Mouse (Mus musculus): ENCODE measurements around the gene Ptprn2. TPM values are rescaled to one million over a fixed set of nuclear protein-coding genes. Genes with fewer than 3 reads are reported as not detected.

Ptprn2 gene
- polyA plus RNA-seq, 1 experiment: 0.40 TPM

GRCm38 (mm10) chr12:117141394-117141793 is 655.9 kb downstream of the Ptprn2 start:
- Histone ChIP-seq H3K36me3 (ENCODE audit: control insufficient read depth, insufficient read depth, low read length) (no peaks in the 10 kb centered on the region), H3K27me3 (ENCODE audit: control insufficient read depth, insufficient read depth, low read length) (no peaks in the 10 kb centered on the region), H3K4me1 (ENCODE audit: control insufficient read depth, insufficient read depth, low read length) (no peaks in the 10 kb centered on the region), H3K4me3 (ENCODE audit: control insufficient read depth, low read depth, low read length) (no peak overlapping the region), H3K27ac (ENCODE audit: control insufficient read depth, insufficient read depth, low read depth, low read length) (no peak overlapping the region)
- no peak for TF ChIP-seq CTCF (IDR thresholded peaks at IDR 0.05; ENCODE audit: control insufficient read depth, insufficient read depth, insufficient replicate concordance, low read depth, low read length)
- no peak for TF ChIP-seq POLR2A (IDR thresholded peaks at IDR 0.05; ENCODE audit: control insufficient read depth, low read depth, low read length)

GRCm38 (mm10) chr12:117149176-117149575 is 663.7 kb downstream of the Ptprn2 start:
- H3K36me3 ChIP-seq (ENCODE audit: control insufficient read depth, insufficient read depth, low read length): no peaks in the 10 kb centered on the region
- H3K4me1 ChIP-seq (ENCODE audit: control insufficient read depth, insufficient read depth, low read length): peaks cover 11% of the 10 kb centered on the region
- TF ChIP-seq POLR2A (IDR thresholded peaks at IDR 0.05; ENCODE audit: control insufficient read depth, low read depth, low read length) (no peak), CTCF (IDR thresholded peaks at IDR 0.05; ENCODE audit: control insufficient read depth, insufficient read depth, insufficient replicate concordance, low read depth, low read length) (no peak)
- no peak overlapping the region for H3K4me3 ChIP-seq (ENCODE audit: control insufficient read depth, low read depth, low read length)
- no peak overlapping the region for H3K27ac ChIP-seq (ENCODE audit: control insufficient read depth, insufficient read depth, low read depth, low read length)
- H3K27me3 ChIP-seq (ENCODE audit: control insufficient read depth, insufficient read depth, low read length): no peaks in the 10 kb centered on the region

- Histone ChIP-seq H3K4me1 (ENCODE audit: control insufficient read depth, insufficient read depth, low read length) (peaks cover 11% of the 10 kb centered on the region), H3K27me3 (ENCODE audit: control insufficient read depth, insufficient read depth, low read length) (no peaks in the 10 kb centered on the region), H3K36me3 (ENCODE audit: control insufficient read depth, insufficient read depth, low read length) (no peaks in the 10 kb centered on the region)
These were observed 665.3 kb downstream of the Ptprn2 start for GRCm38 (mm10) chr12:117150611-117151395.

GRCm38 (mm10) chr12:117151611-117152010 is 666.1 kb downstream of the Ptprn2 start:
- H3K27me3 ChIP-seq (ENCODE audit: control insufficient read depth, insufficient read depth, low read length): no peaks in the 10 kb centered on the region
- H3K4me1 ChIP-seq (ENCODE audit: control insufficient read depth, insufficient read depth, low read length): peaks cover 11% of the 10 kb centered on the region
- no peak overlapping the region for H3K4me3 ChIP-seq (ENCODE audit: control insufficient read depth, low read depth, low read length)
- TF ChIP-seq POLR2A (IDR thresholded peaks at IDR 0.05; ENCODE audit: control insufficient read depth, low read depth, low read length) (no peak), CTCF (IDR thresholded peaks at IDR 0.05; ENCODE audit: control insufficient read depth, insufficient read depth, insufficient replicate concordance, low read depth, low read length) (no peak)
- no peak overlapping the region for H3K27ac ChIP-seq (ENCODE audit: control insufficient read depth, insufficient read depth, low read depth, low read length)
- no peaks in the 10 kb centered on the region for H3K36me3 ChIP-seq (ENCODE audit: control insufficient read depth, insufficient read depth, low read length)

More at GRCm38 (mm10) chr12:117150611-117151395, 665.3 kb downstream of the Ptprn2 start:
- Histone ChIP-seq H3K4me3 (ENCODE audit: control insufficient read depth, low read depth, low read length) (no peak overlapping the region), H3K27ac (ENCODE audit: control insufficient read depth, insufficient read depth, low read depth, low read length) (no peak overlapping the region)
- TF ChIP-seq CTCF (IDR thresholded peaks at IDR 0.05; ENCODE audit: control insufficient read depth, insufficient read depth, insufficient replicate concordance, low read depth, low read length): no peak
- no peak for TF ChIP-seq POLR2A (IDR thresholded peaks at IDR 0.05; ENCODE audit: control insufficient read depth, low read depth, low read length)

GRCm38 (mm10) chr12:117152366-117153165 is 667.0 kb downstream of the Ptprn2 start:
- Histone ChIP-seq H3K4me1 (ENCODE audit: control insufficient read depth, insufficient read depth, low read length) (peaks cover 11% of the 10 kb centered on the region), H3K4me3 (ENCODE audit: control insufficient read depth, low read depth, low read length) (peak overlapping the region; percentile 27), H3K27ac (ENCODE audit: control insufficient read depth, insufficient read depth, low read depth, low read length) (no peak overlapping the region), H3K27me3 (ENCODE audit: control insufficient read depth, insufficient read depth, low read length) (no peaks in the 10 kb centered on the region), H3K36me3 (ENCODE audit: control insufficient read depth, insufficient read depth, low read length) (no peaks in the 10 kb centered on the region)
- no peak for TF ChIP-seq CTCF (IDR thresholded peaks at IDR 0.05; ENCODE audit: control insufficient read depth, insufficient read depth, insufficient replicate concordance, low read depth, low read length)
- no peak for TF ChIP-seq POLR2A (IDR thresholded peaks at IDR 0.05; ENCODE audit: control insufficient read depth, low read depth, low read length)

- H3K36me3 ChIP-seq (ENCODE audit: control insufficient read depth, insufficient read depth, low read length): no peaks in the 10 kb centered on the region
These were observed 667.6 kb downstream of the Ptprn2 start for GRCm38 (mm10) chr12:117153166-117153480.

GRCm38 (mm10) chr12:117153671-117154355 is 668.3 kb downstream of the Ptprn2 start:
- H3K4me1 ChIP-seq (ENCODE audit: control insufficient read depth, insufficient read depth, low read length): peaks cover 11% of the 10 kb centered on the region
- H3K27ac ChIP-seq (ENCODE audit: control insufficient read depth, insufficient read depth, low read depth, low read length): no peak overlapping the region
- H3K4me3 ChIP-seq (ENCODE audit: control insufficient read depth, low read depth, low read length): peak overlapping the region; percentile 20
- H3K36me3 ChIP-seq (ENCODE audit: control insufficient read depth, insufficient read depth, low read length): no peaks in the 10 kb centered on the region
- TF ChIP-seq CTCF (IDR thresholded peaks at IDR 0.05; ENCODE audit: control insufficient read depth, insufficient read depth, insufficient replicate concordance, low read depth, low read length) (no peak), POLR2A (IDR thresholded peaks at IDR 0.05; ENCODE audit: control insufficient read depth, low read depth, low read length) (no peak)
- no peaks in the 10 kb centered on the region for H3K27me3 ChIP-seq (ENCODE audit: control insufficient read depth, insufficient read depth, low read length)

More at GRCm38 (mm10) chr12:117153166-117153480, 667.6 kb downstream of the Ptprn2 start:
- Histone ChIP-seq H3K4me3 (ENCODE audit: control insufficient read depth, low read depth, low read length) (peak overlapping the region; percentile 27), H3K27ac (ENCODE audit: control insufficient read depth, insufficient read depth, low read depth, low read length) (no peak overlapping the region), H3K4me1 (ENCODE audit: control insufficient read depth, insufficient read depth, low read length) (peaks cover 11% of the 10 kb centered on the region), H3K27me3 (ENCODE audit: control insufficient read depth, insufficient read depth, low read length) (no peaks in the 10 kb centered on the region)
- TF ChIP-seq POLR2A (IDR thresholded peaks at IDR 0.05; ENCODE audit: control insufficient read depth, low read depth, low read length): no peak
- no peak for TF ChIP-seq CTCF (IDR thresholded peaks at IDR 0.05; ENCODE audit: control insufficient read depth, insufficient read depth, insufficient replicate concordance, low read depth, low read length)
